Mouse (Mus musculus): ENCODE results near the gene Klk1b26.
"Not testable (repeated sequence)": the region's sequence is repeated elsewhere in the genome, so short reads cannot be mapped to it uniquely, and the experiment has no call there.

Gene Klk1b26

GRCm38 (mm10) chr7:44011868-44012267, at the start of gene Klk1b26:
Gene Klk1b26, plus strand, starts transcription at chr7:44012168.
- DNase-seq (ENCODE audit: low spot score): not testable (repeated sequence)

DNA sequence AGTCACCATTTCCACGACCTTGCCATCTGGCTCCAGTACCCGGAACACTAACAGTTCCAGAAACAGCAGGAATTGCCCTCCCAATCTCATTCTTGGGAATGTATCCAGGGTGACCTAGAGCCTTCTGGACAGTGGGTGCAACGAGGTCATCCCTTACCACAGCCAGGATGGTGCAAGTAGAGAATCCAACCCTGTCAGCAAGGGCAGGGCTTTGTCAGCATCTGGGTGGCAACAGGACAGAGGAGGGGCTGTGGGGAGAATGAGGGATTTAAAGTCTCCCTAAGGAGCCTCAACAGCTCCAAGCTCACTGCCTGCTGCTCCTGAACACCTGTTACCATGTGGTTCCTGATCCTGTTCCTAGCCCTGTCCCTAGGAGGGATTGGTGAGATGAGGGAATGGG, 45.5 kb upstream of the Klk1b26 start, which contains the start of gene Klk1b1:
Gene Klk1b1 (plus strand): TSS at position 301 of the 400 bp plus-strand sequence.
- DNase-seq (ENCODE audit: low spot score): no peak

DNA sequence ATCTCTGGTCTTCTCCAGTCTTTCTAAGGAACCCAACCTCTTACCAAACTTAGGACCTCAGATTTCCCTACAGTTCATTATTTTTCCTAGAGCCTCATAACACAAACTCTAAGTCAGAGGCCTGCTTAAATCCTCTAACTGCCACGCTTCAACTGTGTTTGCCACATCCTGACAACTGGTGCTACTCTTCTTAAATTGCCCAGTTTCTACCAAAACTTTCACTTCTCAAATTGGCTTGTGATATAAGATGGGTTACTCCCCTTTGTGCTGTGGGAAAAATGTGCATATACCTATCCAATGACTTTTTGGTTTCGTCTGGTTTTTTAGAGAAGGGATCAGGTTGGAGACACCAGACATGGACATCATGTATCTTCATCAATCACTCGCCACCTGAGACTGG, 44.9 kb upstream of the Klk1b26 start:
- DNase-seq (ENCODE audit: low spot score): no peak

DNA sequence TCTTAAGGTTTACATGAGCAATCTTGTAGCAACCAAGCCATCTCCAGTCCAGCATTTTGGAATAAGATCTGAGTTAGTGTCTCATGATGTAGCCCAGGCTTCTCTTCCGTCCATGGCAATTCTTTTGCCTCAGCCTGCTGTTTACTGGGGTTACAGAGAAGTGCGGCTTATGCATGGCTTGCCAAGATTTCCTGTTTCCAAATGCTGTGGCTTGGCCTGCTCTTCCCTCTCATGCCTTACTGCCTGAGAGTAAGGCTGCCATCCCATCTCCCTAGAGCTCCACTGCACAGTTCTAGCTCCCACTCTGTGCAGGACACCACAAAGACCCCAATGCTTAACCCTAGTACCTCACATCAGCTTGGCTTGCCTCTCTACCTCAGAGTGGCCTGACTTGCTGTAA, 44.4 kb upstream of the Klk1b26 start:
- no peak for DNase-seq (ENCODE audit: low spot score)

- not testable (repeated sequence) for DNase-seq (ENCODE audit: low spot score)
Measured at GRCm38 (mm10) chr7:43975761-43976160, 36.2 kb upstream of the Klk1b26 start, which contains the start of gene Klk1b9. Gene Klk1b9, plus strand, starts transcription at chr7:43976061.

- no peak for DNase-seq (ENCODE audit: low spot score)
Measured at GRCm38 (mm10) chr7:43985657-43986056, 26.3 kb upstream of the Klk1b26 start.

DNA sequence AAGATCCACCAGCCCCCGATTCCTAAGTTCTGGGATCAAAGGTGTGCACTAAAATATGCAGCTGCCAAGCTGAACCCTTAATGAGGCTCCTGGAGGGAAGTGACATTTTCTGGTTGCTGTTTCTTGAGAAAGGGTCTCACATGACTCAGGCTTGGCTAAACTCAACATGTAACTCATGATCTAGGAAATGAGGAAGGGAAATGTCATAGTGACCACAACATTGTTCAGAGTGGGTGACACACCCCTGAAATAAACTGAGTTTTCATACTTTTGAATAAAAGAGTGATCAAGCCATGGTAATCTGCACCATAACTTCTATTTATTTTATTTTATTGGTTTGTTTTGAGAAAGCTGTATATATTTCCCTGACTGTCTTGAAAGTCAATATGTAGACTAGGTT, 17.1 kb upstream of the Klk1b26 start:
- not testable (repeated sequence) for DNase-seq (ENCODE audit: low spot score)

DNA sequence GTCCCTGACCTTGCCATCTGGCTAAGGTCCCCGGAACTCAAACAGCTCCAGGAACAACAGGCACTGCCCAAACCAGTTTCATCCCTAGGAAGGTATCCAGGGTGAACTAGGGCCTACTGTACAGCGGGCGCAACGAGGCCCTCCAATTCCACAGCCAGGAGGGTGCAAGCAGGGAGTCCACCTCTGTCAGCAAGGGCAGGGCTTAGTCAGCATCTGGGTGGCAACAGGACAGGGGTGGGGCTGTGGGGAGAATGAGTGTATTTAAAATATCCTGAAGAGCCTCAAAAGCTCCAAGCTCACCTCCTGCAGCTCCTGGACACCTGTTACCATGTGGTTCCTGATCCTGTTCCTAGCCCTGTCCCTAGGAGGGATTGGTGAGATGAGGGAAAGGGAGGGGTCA, 16.4 kb upstream of the Klk1b26 start, which contains the start of gene Klk1b11:
Gene Klk1b11 (plus strand): TSS at position 301 of the 400 bp plus-strand sequence.
- not testable (repeated sequence) for DNase-seq (ENCODE audit: low spot score)

- DNase-seq (ENCODE audit: low spot score): no peak
Measured at GRCm38 (mm10) chr7:44004847-44005246, 7.1 kb upstream of the Klk1b26 start.

DNA sequence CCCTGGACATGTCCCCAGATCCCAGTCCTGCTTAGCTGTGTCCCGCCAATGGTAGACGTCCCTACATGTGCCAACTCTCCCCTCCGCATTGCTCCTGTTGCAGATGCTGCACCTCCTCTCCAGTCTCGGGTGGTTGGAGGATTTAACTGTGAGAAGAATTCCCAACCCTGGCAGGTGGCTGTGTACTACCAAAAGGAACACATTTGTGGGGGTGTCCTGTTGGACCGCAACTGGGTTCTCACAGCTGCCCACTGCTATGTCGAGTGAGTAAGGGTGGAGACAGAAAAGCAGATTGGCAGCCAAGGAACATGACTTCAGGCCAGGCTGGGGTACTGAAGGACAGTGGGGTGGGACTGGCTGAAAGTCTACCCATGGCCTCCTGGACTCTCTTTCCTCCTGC, 2.7 kb downstream of the Klk1b26 start:
- not testable (repeated sequence) for DNase-seq (ENCODE audit: low spot score)

DNA sequence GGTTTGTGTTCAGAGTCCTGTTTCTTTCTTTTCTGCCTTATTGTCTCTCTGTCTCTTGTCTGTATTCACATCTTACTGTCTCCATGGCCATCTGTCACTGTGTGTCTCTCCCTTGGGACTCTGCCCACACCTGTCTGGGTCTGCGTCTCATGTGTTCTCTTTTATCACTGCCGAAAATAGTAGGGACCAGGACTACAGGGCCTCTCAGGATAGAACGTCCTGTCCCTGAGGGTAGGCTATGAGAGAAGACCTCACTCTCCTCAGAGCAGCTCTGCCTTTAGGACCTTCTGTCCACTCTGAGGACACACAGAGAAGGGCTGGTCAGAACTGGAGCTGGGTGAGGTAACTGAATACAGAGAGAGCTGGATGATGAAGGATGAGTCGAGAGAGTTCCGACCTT, 3.1 kb downstream of the Klk1b26 start:
- DNase-seq (ENCODE audit: low spot score): no peak

DNA sequence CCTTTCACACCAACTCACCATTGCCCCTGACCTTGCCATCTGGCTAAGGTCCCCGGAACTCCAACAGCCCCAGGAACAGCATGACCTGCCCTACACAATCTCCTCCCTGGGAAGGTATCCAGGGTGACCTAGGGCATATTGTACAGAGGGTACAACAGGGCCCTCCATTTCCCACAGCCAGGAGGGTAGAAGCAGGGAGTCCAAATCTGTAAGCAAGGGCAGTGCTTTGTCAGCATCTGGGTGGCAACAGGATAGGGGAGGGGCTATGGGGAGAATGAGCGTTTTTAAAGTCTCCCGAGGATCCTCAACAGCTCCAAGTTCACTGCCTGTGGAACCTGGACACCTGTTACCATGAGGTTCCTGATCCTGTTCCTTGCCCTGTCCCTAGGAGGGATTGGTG, 40.0 kb downstream of the Klk1b26 start, which contains the start of gene Klk1b27:
Gene Klk1b27 (plus strand): TSS at position 301 of the 400 bp plus-strand sequence.
- DNase-seq (ENCODE audit: low spot score): not testable (repeated sequence)
